Mouse (Mus musculus) heart, adult 2 months (tissue): Measurements from ENCODE around the gene Ccdc141. TPM values are rescaled to one million over a fixed set of nuclear protein-coding genes. Genes with fewer than 3 reads are reported as not detected.

Experiments used
- DNase-seq, 2 experiments: peaks; one replicate each; pipeline ENCODE4 v3.0.0; 2021
- H3K27ac ChIP-seq: fragments of 200-600 bp; 2 replicates; pipeline ENCODE4 v1.8.1; 2022
- H3K27me3 ChIP-seq: fragments of 200-500 bp; 2 replicates; pipeline ENCODE4 v1.6.1; 2012; ENCODE audit warnings: mild to moderate bottlenecking, low read length, inconsistent platforms, mixed read lengths; ENCODE audit not compliant: control insufficient read depth, insufficient read depth
- H3K36me3 ChIP-seq: fragments of 200-500 bp; 2 replicates; pipeline ENCODE4 v1.6.1; 2012; ENCODE audit warnings: low read length, inconsistent platforms; ENCODE audit not compliant: control insufficient read depth, insufficient read depth
- H3K4me1 ChIP-seq: fragments of 200-500 bp; 2 replicates; pipeline ENCODE4 v1.6.1; 2011; ENCODE audit warnings: low read length; ENCODE audit not compliant: control insufficient read depth, insufficient read depth
- H3K4me3 ChIP-seq: fragments of 200-600 bp; 2 replicates; pipeline ENCODE4 v1.8.1; 2022
- H3K79me2 ChIP-seq: fragments of 200-500 bp; replicated peaks from 2 replicates; pipeline ENCODE4 v1.6.1; 2012; ENCODE audit warnings: mild to moderate bottlenecking, inconsistent platforms, low read length, moderate library complexity, mixed read lengths; ENCODE audit not compliant: control insufficient read depth, insufficient read depth
- H3K9ac ChIP-seq: fragments of 200-500 bp; 2 replicates; pipeline ENCODE4 v1.6.1; 2012; ENCODE audit warnings: low read depth, mild to moderate bottlenecking, control low read depth, inconsistent platforms, low read length, mixed read lengths
- CTCF ChIP-seq: fragments of 200-600 bp; IDR thresholded peaks from 2 replicates; pipeline ENCODE4 v1.8.1; 2022; ENCODE audit warnings: antibody characterized with exemption, mild to moderate bottlenecking, moderate library complexity
- EP300 ChIP-seq: fragments of 200-500 bp; IDR thresholded peaks from 2 replicates; pipeline ENCODE4 v1.6.1; 2011; ENCODE audit warnings: low read depth, low read length, control low read depth; ENCODE audit not compliant: insufficient read depth
- POLR2A ChIP-seq: fragments of 200-500 bp; IDR thresholded peaks from 2 replicates; pipeline ENCODE4 v1.6.1; 2011; ENCODE audit warnings: mild to moderate bottlenecking, low read depth, low read length, control low read depth; ENCODE audit not compliant: insufficient read depth
- WGBS: fragments of 180-500 bp; shearing (Covaris S2); methylation state at CpG from one replicate; pipeline ENCODE4 v1.1.7; 2018; 5-methylcytosine and 5-hydroxymethylcytosine counted together
- intact Hi-C: fragments of 180-260 bp; cut with DNase I; formaldehyde crosslinking; loops from one replicate; pipeline ENCODE4 v1.15.1; 2025
- polyA plus RNA-seq: library from polyadenylated mRNA; depleted of rRNA; stranded (reverse); fragments of >200 nt; gene quantifications from 2 replicates; pipeline ENCODE4 v1.2.3, GENCODE M21; 2012
- total RNA-seq, 2 experiments: library from RNA; stranded (reverse); gene quantifications; 2 replicates each; pipeline ENCODE4 v1.2.3; 2021

Gene Ccdc141
- total and polyA plus RNA-seq, 3 experiments, result 35.6 to 189 (median 182) TPM

DNA sequence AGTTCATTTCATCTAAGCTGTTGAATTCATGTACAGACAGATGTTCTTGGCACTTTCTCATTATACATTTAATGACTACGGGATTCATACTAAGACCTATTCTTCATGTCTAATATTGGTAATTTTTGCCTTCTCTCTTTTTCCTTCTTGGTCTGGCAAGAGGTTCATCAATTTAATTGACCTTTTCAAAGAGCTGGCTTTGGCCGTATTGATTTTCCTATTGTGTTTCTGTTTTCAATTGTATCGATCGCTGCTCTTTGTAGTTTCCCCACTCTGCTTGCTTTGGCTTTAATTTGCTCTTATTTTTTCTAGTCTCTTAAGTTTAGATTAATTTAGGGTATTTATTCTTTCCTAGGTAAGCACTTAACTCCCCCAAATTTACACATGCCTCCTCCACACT is 12.9 kb downstream of the Ccdc141 start:
- no peak for DNase-seq
- WGBS, result 97% methylated on average over 4 of the region's 4 CpGs
- no peaks in the 10 kb centered on the region; the same call in none of the 2 replicates for H3K4me1 ChIP-seq
- H3K27ac ChIP-seq, result no peak overlapping the region
- no peak for TF ChIP-seq EP300
- TF ChIP-seq POLR2A, result no peak
- TF ChIP-seq CTCF, result no peak
- no peaks in the 10 kb centered on the region for H3K27me3 ChIP-seq
- intact Hi-C loops, result no loop called here
- no peak overlapping the region for H3K9ac ChIP-seq
- H3K4me3 ChIP-seq, result no peak overlapping the region
- no peaks in the 10 kb centered on the region; the same call in 1 of the 2 replicates for H3K79me2 ChIP-seq
- peaks cover 13% of the 10 kb centered on the region for H3K36me3 ChIP-seq

DNA sequence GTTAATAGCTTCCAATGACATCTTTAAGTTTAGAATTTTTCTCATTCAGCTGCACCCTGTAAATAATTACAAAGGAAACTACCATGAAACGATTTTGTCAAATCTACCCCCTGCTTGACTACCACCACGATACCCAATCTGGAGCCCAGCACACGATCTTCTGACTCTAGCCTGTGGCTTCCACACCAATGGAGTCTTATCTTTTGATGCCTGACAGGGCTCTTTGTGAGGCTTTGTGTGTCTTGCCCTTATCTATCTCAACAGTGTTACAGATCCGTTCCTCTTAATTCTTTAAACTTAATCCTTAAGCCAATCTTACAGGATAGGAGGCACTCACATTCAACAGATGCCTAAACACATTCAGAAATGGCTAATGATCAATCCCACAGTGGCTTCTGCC is 16.4 kb downstream of the Ccdc141 start:
- intact Hi-C loops, result no loop called here

DNA sequence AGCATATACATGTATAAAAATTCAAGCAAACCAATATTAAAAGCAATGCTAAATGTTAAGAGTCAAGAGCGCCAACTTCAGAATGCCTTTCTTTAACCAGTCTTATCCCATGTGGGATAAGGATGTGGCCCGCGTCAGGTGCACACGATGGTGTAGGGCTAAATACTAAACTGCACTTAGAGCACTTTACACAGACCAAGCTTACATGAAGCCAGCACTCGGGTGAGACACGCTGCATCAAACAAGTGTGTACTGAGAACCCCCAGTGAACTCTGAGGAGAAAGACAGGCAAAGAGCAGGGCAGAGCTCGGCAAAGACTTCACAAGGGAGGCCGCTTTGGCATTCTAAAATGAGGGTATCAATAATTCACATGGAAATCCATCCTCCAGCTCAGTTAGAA is 19.2 kb downstream of the Ccdc141 start:
- H3K27me3 ChIP-seq, result no peaks in the 10 kb centered on the region
- intact Hi-C loops, result no loop called here
- H3K79me2 ChIP-seq, result no peaks in the 10 kb centered on the region
- WGBS, result 82% methylated on average over 8 of the region's 8 CpGs
- H3K9ac ChIP-seq, result no peak overlapping the region
- H3K36me3 ChIP-seq, result peaks cover 13% of the 10 kb centered on the region
- no peak for DNase-seq
- H3K27ac ChIP-seq, result no peak overlapping the region
- H3K4me3 ChIP-seq, result no peak overlapping the region
- TF ChIP-seq CTCF (no peak), EP300 (no peak), POLR2A (no peak)
- peaks cover 2% of the 10 kb centered on the region; the same call in 1 of the 2 replicates for H3K4me1 ChIP-seq

More for the DNA sequence above, 16.4 kb downstream of the Ccdc141 start:
- Histone ChIP-seq H3K9ac (no peak overlapping the region), H3K27ac (no peak overlapping the region), H3K4me3 (no peak overlapping the region), H3K36me3 (peaks cover 11% of the 10 kb centered on the region), H3K27me3 (no peaks in the 10 kb centered on the region), H3K79me2 (no peaks in the 10 kb centered on the region), H3K4me1 (peaks cover 2% of the 10 kb centered on the region)
- TF ChIP-seq CTCF, result no peak
- no peak for TF ChIP-seq POLR2A
- TF ChIP-seq EP300, result no peak
- no peak for DNase-seq
- 31% methylated on average over 4 of the region's 4 CpGs for WGBS

DNA sequence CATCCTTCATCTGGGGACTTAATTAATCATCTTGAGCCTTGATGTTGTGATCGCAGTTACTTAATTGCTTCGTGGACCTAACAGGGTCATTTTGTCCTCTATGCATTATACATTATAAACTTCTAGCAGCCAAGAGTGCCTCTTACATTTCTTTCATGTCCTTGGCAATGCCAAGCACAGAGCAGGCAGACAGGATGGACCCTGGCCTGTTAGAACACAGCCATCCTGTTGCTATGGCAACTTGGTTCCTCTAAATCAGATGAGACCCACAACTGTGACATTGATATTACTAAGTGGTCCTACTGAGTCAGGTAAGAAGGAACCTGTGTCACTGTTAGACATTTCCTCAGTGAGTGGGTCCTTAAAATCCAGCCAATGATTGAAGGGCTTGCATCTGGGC is 20.9 kb downstream of the Ccdc141 start:
- no peak for TF ChIP-seq CTCF
- TF ChIP-seq EP300, result no peak
- TF ChIP-seq POLR2A, result no peak
- Histone ChIP-seq H3K27me3 (no peaks in the 10 kb centered on the region), H3K4me3 (no peak overlapping the region), H3K36me3 (peaks cover 11% of the 10 kb centered on the region), H3K4me1 (peaks cover 2% of the 10 kb centered on the region; the same call in 1 of the 2 replicates), H3K27ac (no peak overlapping the region), H3K79me2 (no peaks in the 10 kb centered on the region), H3K9ac (no peak overlapping the region)
- intact Hi-C loops, result no loop called here
- DNase-seq, result no peak
- 71% methylated on average over 2 of the region's 2 CpGs for WGBS

DNA sequence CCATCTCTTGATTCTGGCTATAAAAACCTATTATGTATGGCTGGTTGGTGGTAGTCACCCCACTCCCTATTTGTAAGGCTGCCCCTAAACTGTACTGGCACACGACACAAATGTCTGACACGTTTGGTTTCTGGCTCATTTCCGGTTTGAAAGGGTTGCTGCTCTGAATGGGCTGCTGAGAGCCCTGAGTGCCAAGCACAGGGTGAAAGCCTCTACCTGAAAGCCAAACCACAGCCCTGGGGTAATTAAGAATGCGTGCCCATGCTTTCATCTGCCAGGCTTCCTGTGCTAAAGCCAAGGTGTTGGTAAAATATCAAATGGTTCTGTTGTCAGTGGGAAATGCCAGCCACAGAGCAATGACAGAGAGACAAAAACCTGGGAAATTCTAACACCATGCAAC is 22.2 kb downstream of the Ccdc141 start:
- H3K9ac ChIP-seq, result no peak overlapping the region
- H3K4me3 ChIP-seq, result no peak overlapping the region
- no peaks in the 10 kb centered on the region for H3K27me3 ChIP-seq
- WGBS, result 52% methylated on average over 4 of the region's 4 CpGs
- peaks cover 18% of the 10 kb centered on the region for H3K36me3 ChIP-seq
- TF ChIP-seq EP300, result no peak
- TF ChIP-seq POLR2A, result no peak
- no peak for DNase-seq
- intact Hi-C loops, result no loop called here
- H3K79me2 ChIP-seq, result no peaks in the 10 kb centered on the region
- H3K27ac ChIP-seq, result no peak overlapping the region
- peaks cover 3% of the 10 kb centered on the region; the same call in 1 of the 2 replicates for H3K4me1 ChIP-seq

DNA sequence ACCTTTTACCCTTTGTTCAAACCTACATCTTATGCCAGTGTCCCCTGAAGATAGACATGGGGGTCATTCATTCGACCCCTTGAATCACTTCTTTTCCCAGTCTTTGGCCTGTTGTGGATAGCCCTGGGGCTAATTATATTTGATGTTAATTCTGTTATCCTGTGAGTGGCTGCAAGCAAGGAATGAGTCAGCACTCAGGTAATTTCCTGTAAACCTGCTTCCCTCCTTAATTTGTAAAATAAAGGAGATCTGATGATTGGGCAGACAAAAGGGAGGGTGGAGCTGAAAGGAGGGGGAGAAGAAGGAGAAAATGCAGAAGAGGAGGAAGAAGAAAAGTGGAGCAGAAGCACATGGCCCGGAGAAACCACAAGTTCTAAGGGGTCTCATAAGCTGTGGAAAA is 23.5 kb downstream of the Ccdc141 start:
- H3K79me2 ChIP-seq, result no peaks in the 10 kb centered on the region; the same call in 1 of the 2 replicates
- H3K9ac ChIP-seq, result no peak overlapping the region
- no peaks in the 10 kb centered on the region for H3K27me3 ChIP-seq
- peaks cover 3% of the 10 kb centered on the region; the same call in 1 of the 2 replicates for H3K4me1 ChIP-seq
- intact Hi-C loops, result no loop called here
- WGBS, result 77% methylated on average over 2 of the region's 2 CpGs
- TF ChIP-seq EP300 (no peak), POLR2A (no peak), CTCF (no peak)
- H3K36me3 ChIP-seq, result peaks cover 13% of the 10 kb centered on the region
- no peak overlapping the region for H3K4me3 ChIP-seq
- H3K27ac ChIP-seq, result no peak overlapping the region
- DNase-seq, result no peak
